Mouse (Mus musculus): ENCODE data around the gene Ncbp1.
A peak's percentile ranks its signal among the peaks of the same experiment; 100 is the strongest.

The Ncbp1 gene

DNA sequence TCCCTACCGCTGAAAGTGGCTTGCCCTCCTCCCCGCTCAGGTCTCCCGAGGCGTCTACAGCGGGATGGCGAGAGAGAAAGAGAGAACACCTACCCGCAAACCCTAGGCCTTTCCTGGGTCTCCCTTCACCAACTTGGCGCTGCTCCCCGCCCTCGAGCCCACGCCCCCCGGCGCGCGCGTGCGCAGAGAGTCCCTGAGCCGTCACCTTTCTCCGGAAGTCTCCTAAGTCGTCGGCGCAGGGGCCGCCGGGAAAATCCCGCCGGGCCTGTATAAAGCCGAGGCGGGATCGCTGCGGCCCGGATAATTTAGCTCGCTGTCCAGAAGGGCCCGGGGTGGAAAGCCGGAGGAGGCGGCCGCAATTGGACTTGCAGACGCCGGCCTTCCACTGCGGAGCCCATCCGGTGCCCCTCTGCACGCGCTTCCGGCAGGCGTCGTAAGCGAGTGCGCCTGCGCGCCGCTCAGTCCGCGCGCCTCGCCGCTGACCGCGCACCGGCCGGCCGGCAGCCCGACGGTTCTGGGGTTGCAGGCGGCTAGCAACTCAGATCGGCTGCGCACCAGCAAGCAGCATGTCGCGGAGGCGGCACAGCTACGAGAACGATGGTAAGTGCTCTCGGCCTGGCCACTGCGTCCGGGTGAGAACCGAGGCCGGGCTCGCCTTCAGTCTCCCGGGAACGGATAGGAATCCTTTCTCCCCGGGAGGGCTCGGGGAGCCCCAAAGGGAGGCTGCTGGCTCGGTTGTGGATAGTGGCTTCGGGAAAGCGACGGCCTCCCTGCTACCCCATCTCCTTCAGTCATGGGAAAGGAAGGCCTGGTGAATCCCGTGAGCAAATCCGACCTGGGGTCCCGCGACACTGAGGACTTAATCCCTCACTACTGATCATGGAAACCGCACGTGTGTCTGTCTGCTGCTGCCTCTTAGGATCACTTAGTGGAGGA, at the start of gene Ncbp1, which contains the start of gene Tstd2:
TSS of gene Ncbp1 (plus strand) at position 327 of the 936 bp plus-strand sequence.
TSS of gene Tstd2 (minus strand) at position 408 of the 936 bp plus-strand sequence.
- peak; percentile 93 for DNase-seq (ENCODE audit: low read depth, low spot score)

DNA sequence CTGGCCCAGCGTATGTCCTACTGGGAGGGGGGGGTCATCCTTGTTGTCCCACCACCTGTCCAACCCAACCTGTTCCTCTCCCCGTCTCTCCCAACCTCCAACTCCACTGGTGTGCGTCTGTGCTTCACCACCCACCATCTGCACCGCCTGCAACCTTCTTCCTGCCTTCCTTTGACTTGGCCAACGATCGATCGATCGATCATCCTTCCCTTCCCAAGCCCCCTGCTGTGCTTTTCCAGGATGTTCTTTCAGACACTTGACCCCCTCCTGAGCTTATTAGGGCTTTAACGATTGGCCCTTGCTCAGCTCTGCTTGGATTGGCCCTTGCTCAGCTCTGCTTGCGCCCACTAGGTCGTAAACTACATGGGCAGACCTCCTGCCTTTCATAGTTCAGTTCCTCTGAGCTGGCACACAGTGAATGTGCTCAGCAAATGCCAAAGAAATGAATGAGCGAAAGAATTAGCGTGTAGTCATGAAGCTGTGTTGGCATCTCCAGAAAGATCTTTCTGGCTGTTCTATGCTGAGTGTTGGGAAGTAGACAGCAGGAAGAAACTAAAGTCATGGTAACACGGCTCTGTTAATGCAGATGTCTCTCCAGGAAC, 48.8 kb upstream of the Ncbp1 start:
- DNase-seq (ENCODE audit: low read depth, low spot score): no peak

- no peak for DNase-seq (ENCODE audit: low read depth, low spot score)
Observed at GRCm38 (mm10) chr4:46092429-46093076, 45.9 kb upstream of the Ncbp1 start.

GRCm38 (mm10) chr4:46094916-46095825, 43.2 kb upstream of the Ncbp1 start:
- DNase-seq (ENCODE audit: low read depth, low spot score): no peak

DNA sequence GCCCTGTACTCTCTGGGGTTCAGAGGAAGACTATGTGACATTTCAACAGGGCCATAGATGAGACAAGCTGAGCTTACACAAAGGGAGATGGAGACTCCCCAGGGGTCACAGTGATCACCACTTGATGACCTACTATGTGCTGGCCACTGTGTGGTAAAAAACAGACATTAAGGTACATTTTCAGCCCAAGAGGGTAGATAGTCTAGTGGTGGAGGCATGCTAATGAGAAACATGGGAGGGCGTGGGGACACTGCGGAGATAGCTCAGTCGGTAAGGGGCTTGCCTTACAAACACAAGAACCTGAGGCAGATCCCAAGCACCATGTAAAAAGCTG, 42.6 kb upstream of the Ncbp1 start:
- no peak for DNase-seq (ENCODE audit: low read depth, low spot score)

GRCm38 (mm10) chr4:46096546-46096945, 41.9 kb upstream of the Ncbp1 start:
- DNase-seq (ENCODE audit: low read depth, low spot score): no peak

- no peak for DNase-seq (ENCODE audit: low read depth, low spot score)
Observed at GRCm38 (mm10) chr4:46097591-46097990, 40.8 kb upstream of the Ncbp1 start.

DNA sequence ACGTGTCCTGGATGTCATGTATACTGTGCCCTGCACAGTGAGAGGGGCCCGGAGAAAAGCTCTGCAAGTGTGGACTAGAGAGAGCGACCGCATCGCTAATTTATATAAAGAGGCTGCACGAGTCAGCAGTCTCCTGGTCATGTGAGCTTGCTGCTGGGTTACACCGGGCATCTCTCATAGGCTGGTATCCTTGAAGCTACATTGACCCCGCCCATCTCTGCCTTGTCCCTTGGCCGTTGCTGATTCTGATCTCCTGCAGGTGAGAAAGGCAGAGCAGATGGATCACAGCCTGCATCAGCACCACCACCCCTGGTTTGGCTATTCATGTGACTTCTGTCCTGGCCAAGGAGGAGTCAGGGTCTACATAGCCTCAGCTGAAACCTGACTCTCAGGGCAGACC, 39.3 kb upstream of the Ncbp1 start:
- DNase-seq (ENCODE audit: low read depth, low spot score): no peak

DNA sequence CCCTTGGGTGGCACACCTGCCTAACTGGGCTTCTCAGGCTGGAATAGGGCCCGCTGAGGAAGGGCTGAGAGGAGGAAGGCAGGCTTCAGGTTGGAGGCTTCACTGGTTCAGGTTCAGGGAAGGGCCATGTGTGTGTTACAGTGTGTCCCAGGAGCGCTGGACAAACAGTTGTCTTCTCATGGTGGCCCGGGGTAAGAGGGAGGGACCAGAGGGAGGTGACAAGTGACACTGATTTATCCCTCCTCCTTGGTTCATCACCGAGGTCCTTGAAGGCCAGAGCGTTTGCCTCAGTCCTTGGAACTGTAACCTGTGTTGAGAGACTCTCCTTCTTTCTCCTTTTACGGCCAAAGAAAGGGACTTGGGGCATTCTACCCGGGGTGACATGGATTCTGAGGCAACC, 37.9 kb upstream of the Ncbp1 start:
- no peak for DNase-seq (ENCODE audit: low read depth, low spot score)

GRCm38 (mm10) chr4:46101211-46101711, 37.2 kb upstream of the Ncbp1 start:
- no peak for DNase-seq (ENCODE audit: low read depth, low spot score)

- DNase-seq (ENCODE audit: low read depth, low spot score): no peak
Observed at GRCm38 (mm10) chr4:46102078-46102769, 36.2 kb upstream of the Ncbp1 start.

- DNase-seq (ENCODE audit: low read depth, low spot score): no peak
Observed at GRCm38 (mm10) chr4:46110084-46110483, 28.3 kb upstream of the Ncbp1 start.

DNA sequence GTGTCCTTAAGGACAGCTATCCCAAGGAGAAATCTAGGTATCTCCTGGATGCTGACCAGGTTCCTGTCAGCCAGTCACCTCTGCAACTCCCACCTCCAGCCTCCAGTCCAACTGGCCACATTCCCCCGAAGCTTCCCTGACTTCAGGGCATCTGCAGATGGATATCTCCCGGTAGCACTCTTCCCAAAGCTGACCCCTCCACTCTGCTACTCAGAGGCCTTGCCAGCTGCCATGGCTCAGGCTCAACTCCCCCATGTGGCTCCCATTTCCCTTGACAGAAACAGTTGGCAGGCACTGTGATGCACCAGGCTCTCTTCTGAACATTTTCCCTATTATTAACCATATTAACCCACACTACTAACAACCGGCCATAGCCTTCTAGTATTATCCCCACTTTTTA, 27.1 kb upstream of the Ncbp1 start:
- DNase-seq (ENCODE audit: low read depth, low spot score): no peak

- DNase-seq (ENCODE audit: low read depth, low spot score): no peak
Observed at GRCm38 (mm10) chr4:46115308-46115707, 23.1 kb upstream of the Ncbp1 start.

GRCm38 (mm10) chr4:46116544-46117175, 21.8 kb upstream of the Ncbp1 start:
- DNase-seq (ENCODE audit: low read depth, low spot score): no peak

DNA sequence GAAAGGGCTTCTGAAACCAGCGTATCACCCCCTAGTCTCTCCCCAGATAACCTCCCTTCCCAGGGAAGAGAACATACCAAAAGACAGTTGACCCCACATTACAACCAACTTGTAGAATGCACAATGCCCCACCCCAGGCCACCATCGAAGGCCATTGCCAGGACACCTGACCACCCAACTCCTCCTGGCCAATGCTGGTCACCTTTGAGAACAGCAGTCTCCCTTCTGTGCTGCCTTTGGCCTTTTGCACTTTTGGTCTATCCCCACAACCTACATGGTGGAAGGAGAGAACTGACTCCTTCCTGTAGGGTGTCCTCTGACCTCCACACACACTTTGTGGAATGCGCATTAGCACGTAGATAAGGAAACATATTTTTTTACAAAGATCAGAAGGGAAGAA, 20.9 kb upstream of the Ncbp1 start:
- DNase-seq (ENCODE audit: low read depth, low spot score): no peak

GRCm38 (mm10) chr4:46119514-46120094, 18.8 kb upstream of the Ncbp1 start:
- no peak for DNase-seq (ENCODE audit: low read depth, low spot score)

GRCm38 (mm10) chr4:46120767-46121166, 17.6 kb upstream of the Ncbp1 start:
- DNase-seq (ENCODE audit: low read depth, low spot score): no peak

- DNase-seq (ENCODE audit: low read depth, low spot score): no peak
Observed at GRCm38 (mm10) chr4:46123358-46123757, 15.1 kb upstream of the Ncbp1 start.

- DNase-seq (ENCODE audit: low read depth, low spot score): peak; percentile 72
Observed at GRCm38 (mm10) chr4:46126541-46126940, 11.9 kb upstream of the Ncbp1 start.

Measured in retina, postnatal 7 days (tissue).